Mouse (Mus musculus): ENCODE data around the gene Tfip11.

DNA sequence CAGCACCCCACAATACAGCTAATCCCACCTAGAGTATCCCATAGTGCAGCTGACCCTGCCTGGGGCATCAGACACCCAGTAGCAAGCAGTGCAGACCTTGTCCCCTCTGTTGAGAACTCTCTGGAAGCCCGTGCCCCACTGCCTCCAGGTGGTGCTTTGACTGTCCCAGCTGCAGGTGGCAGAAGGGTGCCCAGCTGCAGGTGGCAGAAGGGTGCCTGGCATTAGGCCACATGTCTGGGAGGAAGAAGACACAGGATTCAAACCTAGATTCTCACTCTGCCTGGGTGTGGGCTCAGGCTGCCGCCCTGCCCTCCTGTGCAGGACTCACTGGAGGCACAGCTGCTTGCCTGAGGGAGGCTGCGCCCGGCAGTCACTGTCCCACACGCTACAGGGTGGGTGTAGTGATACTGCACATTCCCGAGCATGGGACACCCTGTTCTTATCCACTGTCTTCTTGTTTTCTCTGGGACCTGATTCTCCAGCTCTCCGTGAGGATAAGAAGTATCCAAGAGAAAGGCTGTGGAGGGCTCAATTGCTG, 40.5 kb upstream of the Tfip11 start:
- no peak for TF ChIP-seq CTCF (IDR thresholded peaks at IDR 0.05)
- TF ChIP-seq POLR2A (IDR thresholded peaks at IDR 0.05; ENCODE audit: insufficient read depth, low read depth, low read length): no peak

All from heart, adult 2 months (tissue).